Mouse (Mus musculus): ENCODE results near the gene Gm11565. TPM values are rescaled to one million over a fixed set of nuclear protein-coding genes. Genes with fewer than 3 reads are reported as not detected.
"Not testable (repeated sequence)": the region's sequence is repeated elsewhere in the genome, so short reads cannot be mapped to it uniquely, and the experiment has no call there.

Gene Gm11565
- not detected in 2 replicates for polyA plus RNA-seq (2014; fragmentation: Nextera tagmentation; extraction: Ambion mirVana)

DNA sequence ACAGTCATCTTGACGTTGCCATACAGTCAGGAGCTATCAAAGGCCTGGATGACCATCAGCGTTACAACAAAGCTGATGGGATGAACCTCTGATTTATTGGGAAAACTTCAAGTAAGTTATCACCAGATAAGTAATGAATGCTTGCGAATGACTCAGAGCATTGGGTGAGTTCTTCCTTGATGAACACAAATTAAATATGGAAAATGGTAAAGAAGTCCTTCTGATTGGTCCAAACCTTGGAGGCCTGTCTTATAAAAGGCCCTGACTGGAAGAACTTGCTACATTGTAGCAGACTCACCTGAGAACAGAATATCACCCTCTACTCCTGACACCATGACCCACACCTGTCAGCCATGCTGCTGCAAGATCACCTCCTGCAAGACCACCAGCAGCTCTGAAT is at the start of gene Gm11565:
Gene Gm11565 (plus strand): TSS at position 301 of the 400 bp plus-strand sequence.
- Histone ChIP-seq H3K9me3 (replicated peaks; ENCODE audit: control insufficient read depth, low read length) (no peaks in the 10 kb centered on the region), H3K27me3 (replicated peaks; ENCODE audit: control insufficient read depth, insufficient read depth, low read length) (no peaks in the 10 kb centered on the region), H3K27ac (ENCODE audit: low read depth, low read length) (no peak within 1 kb of the TSS), H3K4me2 (ENCODE audit: low read length) (no peak within 1 kb of the TSS), H3K36me3 (ENCODE audit: control insufficient read depth, insufficient read depth, low read length) (no peaks in the 10 kb centered on the region), H3K4me3 (ENCODE audit: low read depth, low read length) (no peak within 1 kb of the TSS), H3K4me1 (ENCODE audit: control insufficient read depth, insufficient read depth, low read length) (no peaks in the 10 kb centered on the region), H3K9ac (ENCODE audit: low read length) (no peak within 1 kb of the TSS)
- no peak for DNase-seq (ENCODE audit: low spot score)
- 92% methylated on average over 3 of the region's 3 CpGs for WGBS
- no peak for ATAC-seq

DNA sequence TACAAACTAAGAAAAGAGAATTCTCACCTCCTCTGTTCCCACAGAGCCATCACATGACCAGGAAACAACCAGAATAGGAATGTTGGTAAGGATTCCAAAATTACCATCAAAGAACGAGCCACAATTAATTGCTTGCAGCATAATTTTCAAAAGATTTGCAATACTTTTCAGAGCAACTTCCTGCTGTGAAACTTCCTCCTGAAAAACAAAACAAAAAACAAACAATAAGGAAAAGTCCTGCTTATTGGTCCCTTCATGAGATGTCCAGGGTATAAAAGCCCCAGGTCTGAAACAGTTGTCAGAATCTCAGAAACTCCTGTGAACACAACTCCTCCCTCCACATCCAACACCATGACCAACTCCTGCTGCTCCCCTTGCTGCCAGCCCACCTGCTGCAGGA is 41.5 kb upstream of the Gm11565 start, which contains the start of gene Krtap9-1:
Gene Krtap9-1 (plus strand): TSS at position 301 of the 400 bp plus-strand sequence.
- H3K9ac ChIP-seq (ENCODE audit: low read length); H3K4me3 ChIP-seq (ENCODE audit: low read depth, low read length); H3K27me3 ChIP-seq (replicated peaks; ENCODE audit: control insufficient read depth, insufficient read depth, low read length); H3K4me1 ChIP-seq (ENCODE audit: control insufficient read depth, insufficient read depth, low read length); H3K36me3 ChIP-seq (ENCODE audit: control insufficient read depth, insufficient read depth, low read length); H3K27ac ChIP-seq (ENCODE audit: low read depth, low read length); DNase-seq (ENCODE audit: low spot score); H3K4me2 ChIP-seq (ENCODE audit: low read length); ATAC-seq; H3K9me3 ChIP-seq (replicated peaks; ENCODE audit: control insufficient read depth, low read length): not testable (repeated sequence)
- WGBS: 60% methylated on average over 1 of the region's 1 CpGs

DNA sequence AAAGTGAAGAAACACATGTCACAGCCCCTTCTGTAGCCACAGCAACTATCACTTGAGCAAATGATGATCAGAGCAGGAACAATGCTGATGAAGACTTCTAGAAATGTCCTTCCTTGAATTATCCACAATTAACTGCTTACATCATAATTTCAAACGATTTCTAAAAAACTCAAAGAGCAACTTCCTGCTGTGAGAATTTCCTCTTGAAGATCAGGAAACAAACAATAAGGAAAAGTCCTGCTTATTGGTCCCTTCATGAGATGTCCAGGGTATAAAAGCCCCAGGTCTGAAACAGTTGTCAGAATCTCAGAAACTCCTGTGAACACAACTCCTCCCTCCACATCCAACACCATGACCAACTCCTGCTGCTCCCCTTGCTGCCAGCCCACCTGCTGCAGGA is 35.7 kb upstream of the Gm11565 start, which contains the start of gene Gm11567:
Gene Gm11567 (plus strand): TSS at position 301 of the 400 bp plus-strand sequence.
- not testable (repeated sequence) for H3K36me3 ChIP-seq (ENCODE audit: control insufficient read depth, insufficient read depth, low read length); DNase-seq (ENCODE audit: low spot score); H3K27me3 ChIP-seq (replicated peaks; ENCODE audit: control insufficient read depth, insufficient read depth, low read length); H3K27ac ChIP-seq (ENCODE audit: low read depth, low read length); ATAC-seq; H3K9me3 ChIP-seq (replicated peaks; ENCODE audit: control insufficient read depth, low read length); H3K4me2 ChIP-seq (ENCODE audit: low read length); H3K4me3 ChIP-seq (ENCODE audit: low read depth, low read length); H3K9ac ChIP-seq (ENCODE audit: low read length); H3K4me1 ChIP-seq (ENCODE audit: control insufficient read depth, insufficient read depth, low read length)
- WGBS: 42% methylated on average over 1 of the region's 1 CpGs

DNA sequence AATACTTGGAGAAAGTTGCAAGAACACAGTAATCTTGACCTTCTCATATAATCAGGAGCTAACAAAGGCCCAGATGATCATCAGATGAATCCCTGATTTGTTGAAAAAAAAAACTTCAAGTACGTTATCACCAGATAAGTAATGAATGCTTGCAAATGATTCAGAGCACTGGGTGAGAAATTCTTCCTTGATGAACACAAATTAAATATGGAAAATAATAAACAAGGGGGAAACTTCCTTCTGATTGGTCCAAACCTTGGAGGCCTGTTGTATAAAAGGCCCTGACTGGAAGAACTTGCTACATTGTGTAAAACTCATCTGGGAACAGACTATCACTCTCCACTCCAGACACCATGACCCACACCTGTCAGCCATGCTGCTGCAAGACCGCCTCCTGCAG is 6.9 kb upstream of the Gm11565 start, which contains the start of gene Krtap31-1:
Gene Krtap31-1 (plus strand): TSS at position 301 of the 400 bp plus-strand sequence.
- Histone ChIP-seq H3K9me3 (replicated peaks; ENCODE audit: control insufficient read depth, low read length) (no peaks in the 10 kb centered on the region), H3K27ac (ENCODE audit: low read depth, low read length) (no peak within 1 kb of the TSS), H3K4me3 (ENCODE audit: low read depth, low read length) (no peak within 1 kb of the TSS), H3K9ac (ENCODE audit: low read length) (no peak within 1 kb of the TSS), H3K4me2 (ENCODE audit: low read length) (no peak within 1 kb of the TSS), H3K36me3 (ENCODE audit: control insufficient read depth, insufficient read depth, low read length) (no peaks in the 10 kb centered on the region), H3K4me1 (ENCODE audit: control insufficient read depth, insufficient read depth, low read length) (no peaks in the 10 kb centered on the region), H3K27me3 (replicated peaks; ENCODE audit: control insufficient read depth, insufficient read depth, low read length) (no peaks in the 10 kb centered on the region)
- ATAC-seq (no peak), DNase-seq (ENCODE audit: low spot score) (no peak)
- 85% methylated on average over 2 of the region's 2 CpGs for WGBS

DNA sequence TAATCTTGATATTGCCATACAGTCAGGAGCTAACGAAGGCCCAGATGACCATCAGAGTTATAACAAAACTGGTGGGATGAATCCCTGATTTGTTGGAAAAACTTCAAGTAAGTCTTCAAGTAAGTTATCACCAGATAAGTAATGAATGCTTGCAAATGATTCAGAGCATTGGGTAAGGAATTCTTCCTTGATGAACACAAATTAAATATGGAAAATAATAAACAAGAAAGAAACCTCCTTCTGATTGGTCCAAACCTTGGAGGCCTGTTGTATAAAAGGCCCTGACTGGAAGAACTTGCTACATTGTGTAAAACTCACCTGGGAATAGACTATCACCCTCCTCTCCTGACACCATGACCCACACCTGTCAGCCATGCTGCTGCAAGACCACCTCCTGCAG is 21.4 kb downstream of the Gm11565 start, which contains the start of gene Krtap31-2:
Gene Krtap31-2 (plus strand): TSS at position 301 of the 400 bp plus-strand sequence.
- WGBS: 85% methylated on average over 1 of the region's 1 CpGs
- Histone ChIP-seq H3K4me2 (ENCODE audit: low read length) (no peak within 1 kb of the TSS), H3K4me1 (ENCODE audit: control insufficient read depth, insufficient read depth, low read length) (no peaks in the 10 kb centered on the region), H3K27me3 (replicated peaks; ENCODE audit: control insufficient read depth, insufficient read depth, low read length) (no peaks in the 10 kb centered on the region), H3K9me3 (replicated peaks; ENCODE audit: control insufficient read depth, low read length) (no peaks in the 10 kb centered on the region), H3K36me3 (ENCODE audit: control insufficient read depth, insufficient read depth, low read length) (no peaks in the 10 kb centered on the region), H3K27ac (ENCODE audit: low read depth, low read length) (no peak within 1 kb of the TSS), H3K4me3 (ENCODE audit: low read depth, low read length) (no peak within 1 kb of the TSS), H3K9ac (ENCODE audit: low read length) (no peak within 1 kb of the TSS)
- ATAC-seq: no peak
- no peak for DNase-seq (ENCODE audit: low spot score)

DNA sequence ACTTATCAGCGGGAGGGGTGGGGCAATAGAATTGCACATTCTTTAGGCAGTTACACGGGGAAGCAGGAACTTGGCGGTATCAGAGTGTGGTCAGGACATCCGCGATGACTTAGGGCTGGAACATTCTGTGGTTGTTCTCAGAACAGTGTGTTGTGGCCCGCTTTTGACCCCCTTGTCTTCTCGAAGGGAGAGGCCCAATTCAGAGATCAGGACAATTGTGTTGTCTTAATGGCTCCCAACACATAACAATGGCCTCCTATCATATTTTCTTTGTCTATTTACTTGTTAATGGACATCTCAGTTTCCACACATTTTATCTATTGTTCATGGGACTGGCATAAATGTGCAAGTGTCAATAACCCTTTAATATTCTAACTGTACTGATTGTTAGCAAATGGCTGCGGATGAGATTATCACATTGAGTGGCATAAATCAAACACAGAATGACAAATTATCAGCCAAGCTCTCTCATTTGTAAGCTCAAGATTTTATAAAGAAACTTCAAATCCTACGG is 23.3 kb downstream of the Gm11565 start:
- H3K36me3 ChIP-seq (ENCODE audit: control insufficient read depth, insufficient read depth, low read length): no peaks in the 10 kb centered on the region
- no peaks in the 10 kb centered on the region for H3K4me1 ChIP-seq (ENCODE audit: control insufficient read depth, insufficient read depth, low read length)
- H3K4me3 ChIP-seq (ENCODE audit: low read depth, low read length): no peak overlapping the region
- no peaks in the 10 kb centered on the region for H3K9me3 ChIP-seq (replicated peaks; ENCODE audit: control insufficient read depth, low read length)
- H3K27me3 ChIP-seq (replicated peaks; ENCODE audit: control insufficient read depth, insufficient read depth, low read length): no peaks in the 10 kb centered on the region
- 89% methylated on average over 9 of the region's 9 CpGs for WGBS
- ATAC-seq: no peak
- no peak overlapping the region for H3K4me2 ChIP-seq (ENCODE audit: low read length)
- DNase-seq (ENCODE audit: low spot score): no peak
- no peak overlapping the region for H3K9ac ChIP-seq (ENCODE audit: low read length)
- H3K27ac ChIP-seq (ENCODE audit: low read depth, low read length): no peak overlapping the region

DNA sequence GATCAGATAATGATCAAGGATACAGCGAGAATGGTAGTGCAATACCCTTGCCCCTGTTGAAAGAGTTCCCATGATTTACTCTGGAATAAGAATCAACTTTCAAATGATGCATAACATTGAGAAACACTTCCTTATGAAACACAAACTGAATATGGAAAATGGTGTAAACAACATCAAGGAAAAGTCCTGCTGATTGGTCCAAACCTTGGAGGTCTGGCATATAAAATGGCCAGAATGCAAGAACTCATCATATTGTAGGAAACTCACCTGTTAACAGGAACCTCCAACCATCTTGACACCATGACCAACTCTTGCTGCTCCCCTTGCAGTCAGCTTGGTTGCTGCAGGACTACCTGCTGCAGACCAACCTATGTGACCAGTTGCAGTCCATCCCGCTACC is 33.6 kb downstream of the Gm11565 start, which contains the start of gene Krtap9-5:
Gene Krtap9-5 (plus strand): TSS at position 301 of the 400 bp plus-strand sequence.
- H3K4me3 ChIP-seq (ENCODE audit: low read depth, low read length): no peak within 1 kb of the TSS
- H3K36me3 ChIP-seq (ENCODE audit: control insufficient read depth, insufficient read depth, low read length): no peaks in the 10 kb centered on the region
- DNase-seq (ENCODE audit: low spot score): no peak
- WGBS: 89% methylated on average over 2 of the region's 2 CpGs
- no peak within 1 kb of the TSS for H3K27ac ChIP-seq (ENCODE audit: low read depth, low read length)
- no peaks in the 10 kb centered on the region for H3K27me3 ChIP-seq (replicated peaks; ENCODE audit: control insufficient read depth, insufficient read depth, low read length)
- H3K4me2 ChIP-seq (ENCODE audit: low read length): no peak within 1 kb of the TSS
- ATAC-seq: no peak
- no peaks in the 10 kb centered on the region for H3K9me3 ChIP-seq (replicated peaks; ENCODE audit: control insufficient read depth, low read length)
- no peak within 1 kb of the TSS for H3K9ac ChIP-seq (ENCODE audit: low read length)
- H3K4me1 ChIP-seq (ENCODE audit: control insufficient read depth, insufficient read depth, low read length): no peaks in the 10 kb centered on the region

DNA sequence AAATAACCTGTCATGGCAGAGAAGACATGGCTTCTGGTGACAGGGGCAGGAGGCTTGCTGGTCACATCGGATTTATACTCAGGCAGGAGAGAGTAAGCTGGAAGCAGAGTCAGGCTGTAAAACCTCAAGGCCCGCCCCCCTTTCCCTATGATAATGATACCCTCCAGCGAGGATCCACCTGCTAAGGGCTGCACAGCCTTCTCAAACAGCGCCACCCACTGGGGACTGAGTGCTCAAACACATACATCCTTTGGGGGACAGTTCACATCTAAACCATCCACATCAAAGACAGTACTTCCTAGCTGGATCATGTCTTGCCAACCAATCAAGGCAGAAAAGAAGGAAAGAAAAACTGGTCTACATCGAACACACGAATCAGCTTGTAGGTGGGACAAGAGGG is 49.7 kb downstream of the Gm11565 start:
- Histone ChIP-seq H3K4me3 (ENCODE audit: low read depth, low read length) (no peak overlapping the region), H3K9ac (ENCODE audit: low read length) (no peak overlapping the region), H3K36me3 (ENCODE audit: control insufficient read depth, insufficient read depth, low read length) (no peaks in the 10 kb centered on the region), H3K4me1 (ENCODE audit: control insufficient read depth, insufficient read depth, low read length) (no peaks in the 10 kb centered on the region), H3K4me2 (ENCODE audit: low read length) (no peak overlapping the region), H3K27ac (ENCODE audit: low read depth, low read length) (no peak overlapping the region), H3K27me3 (replicated peaks; ENCODE audit: control insufficient read depth, insufficient read depth, low read length) (no peaks in the 10 kb centered on the region), H3K9me3 (replicated peaks; ENCODE audit: control insufficient read depth, low read length) (no peaks in the 10 kb centered on the region)
- DNase-seq (ENCODE audit: low spot score) (no peak), ATAC-seq (no peak)
- WGBS: 47% methylated on average over 6 of the region's 6 CpGs
